In genomic region chr15:102442490-102442889, GRCm38 (mm10) we compare ENCODE assay signal across 8 mouse cellular contexts. TPM values are rescaled to one million over a fixed set of nuclear protein-coding genes. Genes with fewer than 3 reads are reported as not detected.
DNase-seq lines count a peak whose midpoint lies in the region; ATAC-seq lines count a peak whose summit lies in the region.

No protein-coding gene starts in this region.

- peak; percentile 95 for DNase-seq in heart, adult 11 months
- no peak for DNase-seq in heart, embryonic 10.5 days (ENCODE audit: low spot score)
- DNase-seq in brain, embryonic 18.5 days (ENCODE audit: low read depth, low spot score), result peak; percentile 14
- peak; percentile 84 for DNase-seq in forebrain, embryonic 14.5 days (ENCODE audit: low spot score)
- peak; percentile 86 for DNase-seq in hindbrain, embryonic 14.5 days (ENCODE audit: low spot score)
- DNase-seq in left cerebral cortex, adult 18-20 months (ENCODE audit: low spot score in 2 of 2), result peak; percentile 81 to 84
- DNase-seq in spleen, adult 18-20 months, result peak; percentile 56 to 81

- no peak overlapping the region; the same call in 1 of the 2 replicates for H3K27ac ChIP-seq in heart, embryonic 10.5 days
- no peak overlapping the region for H3K27ac ChIP-seq in forebrain, embryonic 14.5 days (ENCODE audit: low read depth, low read length)
- H3K27ac ChIP-seq in hindbrain, embryonic 14.5 days, result no peak overlapping the region

- H3K36me3 ChIP-seq in heart, embryonic 10.5 days, result no peaks in the 10 kb centered on the region
- H3K36me3 ChIP-seq in forebrain, embryonic 14.5 days (ENCODE audit: control insufficient read depth, insufficient read depth, low read length), result peaks cover 6% of the 10 kb centered on the region; the same call in 1 of the 2 replicates
- H3K36me3 ChIP-seq in hindbrain, embryonic 14.5 days (replicated peaks; ENCODE audit: control insufficient read depth, insufficient read depth), result peaks cover 5% of the 10 kb centered on the region; the same call in 1 of the 2 replicates

- peaks cover 19% of the 10 kb centered on the region for H3K4me1 ChIP-seq in heart, embryonic 10.5 days
- no peaks in the 10 kb centered on the region for H3K4me1 ChIP-seq in forebrain, embryonic 14.5 days (ENCODE audit: control insufficient read depth, insufficient read depth, low read length)
- no peaks in the 10 kb centered on the region for H3K4me1 ChIP-seq in hindbrain, embryonic 14.5 days (replicated peaks; ENCODE audit: control insufficient read depth, insufficient read depth, low read length)

- no peaks in the 10 kb centered on the region for H3K9me3 ChIP-seq in heart, embryonic 10.5 days
- no peaks in the 10 kb centered on the region for H3K9me3 ChIP-seq in forebrain, embryonic 14.5 days (replicated peaks; ENCODE audit: control insufficient read depth, low read length)
- H3K9me3 ChIP-seq in hindbrain, embryonic 14.5 days (ENCODE audit: control insufficient read depth, low read length), result no peaks in the 10 kb centered on the region

- no peak overlapping the region for H3K4me3 ChIP-seq in heart, embryonic 10.5 days
- H3K4me3 ChIP-seq in forebrain, embryonic 14.5 days (ENCODE audit: low read depth, low read length), result no peak overlapping the region
- H3K4me3 ChIP-seq in hindbrain, embryonic 14.5 days (replicated peaks; ENCODE audit: low read length), result no peak overlapping the region

- WGBS in heart, embryonic 10.5 days, result 43% methylated on average over 2 of the region's 2 CpGs
- WGBS in forebrain, embryonic 14.5 days, result 49% methylated on average over 2 of the region's 2 CpGs
- WGBS in hindbrain, embryonic 14.5 days, result 50% methylated on average over 2 of the region's 2 CpGs

- no peak overlapping the region for H3K9ac ChIP-seq in forebrain, embryonic 14.5 days (ENCODE audit: low read length)
- no peak overlapping the region for H3K9ac ChIP-seq in hindbrain, embryonic 14.5 days

- ATAC-seq in forebrain, embryonic 14.5 days, result 0 out of 2 replicates have a peak, but pooled peaks have one; percentile 20
- no peak for ATAC-seq in hindbrain, embryonic 14.5 days (ENCODE audit: low FRiP score)
- peak; percentile 86 for ATAC-seq in megakaryocyte, adult 5-6 weeks (ENCODE audit: poor library complexity, severe bottlenecking)

- H3K4me2 ChIP-seq in forebrain, embryonic 14.5 days (ENCODE audit: low read length), result no peak overlapping the region
- no peak overlapping the region for H3K4me2 ChIP-seq in hindbrain, embryonic 14.5 days (replicated peaks)

- H3K27me3 ChIP-seq in heart, embryonic 10.5 days (ENCODE audit: insufficient read depth, poor library complexity, severe bottlenecking), result no peaks in the 10 kb centered on the region
- no peaks in the 10 kb centered on the region for H3K27me3 ChIP-seq in forebrain, embryonic 14.5 days (replicated peaks; ENCODE audit: control insufficient read depth, insufficient read depth, low read length)
- H3K27me3 ChIP-seq in hindbrain, embryonic 14.5 days (ENCODE audit: control insufficient read depth, insufficient read depth, low read length), result no peaks in the 10 kb centered on the region

RNA-seq across cellular contexts. Expression of gene Amhr2, which starts 2.7 kb away (rescaled TPM):
- polyA plus RNA-seq in heart, embryonic 10.5 days (2016; fragmentation: Nextera tagmentation; extraction: Ambion mirVana), result 1.6 and 2.4 TPM in 2 replicates
- 0.11 and 0.25 TPM in 2 replicates for polyA plus RNA-seq in forebrain, embryonic 14.5 days (2014; fragmentation: Nextera tagmentation; extraction: Ambion mirVana)
- polyA plus RNA-seq in hindbrain, embryonic 14.5 days (2014; fragmentation: Nextera tagmentation; extraction: Ambion mirVana), result 0.13 and 0.39 TPM in 2 replicates
- 1 to 10 TPM; 1.7 to 2.1 TPM for total RNA-seq in left cerebral cortex, adult 18-20 months (2021)
- total RNA-seq in megakaryocyte, adult 5-6 weeks (2015), result not detected in 2 replicates
- total RNA-seq in megakaryocyte, adult 5-6 weeks (2017), result not detected in 2 replicates

RNA-seq across cellular contexts. Expression of gene Prr13, which starts 16.3 kb away (rescaled TPM):
- polyA plus RNA-seq in heart, embryonic 10.5 days (2016; fragmentation: Nextera tagmentation; extraction: Ambion mirVana), result 82.8 and 101 TPM in 2 replicates
- 103 and 116 TPM in 2 replicates for polyA plus RNA-seq in forebrain, embryonic 14.5 days (2014; fragmentation: Nextera tagmentation; extraction: Ambion mirVana)
- 98.3 and 105 TPM in 2 replicates for polyA plus RNA-seq in hindbrain, embryonic 14.5 days (2014; fragmentation: Nextera tagmentation; extraction: Ambion mirVana)
- total RNA-seq in left cerebral cortex, adult 18-20 months (2021), result 10 to 100 TPM; 55.0 to 57.5 TPM
- total RNA-seq in megakaryocyte, adult 5-6 weeks (2015), result 306 and 344 TPM in 2 replicates
- total RNA-seq in megakaryocyte, adult 5-6 weeks (2017), result 197 and 215 TPM in 2 replicates

RNA-seq across cellular contexts. Expression of gene Pcbp2, which starts 27.8 kb away (rescaled TPM):
- polyA plus RNA-seq in heart, embryonic 10.5 days (2016; fragmentation: Nextera tagmentation; extraction: Ambion mirVana), result 143 and 183 TPM in 2 replicates
- polyA plus RNA-seq in forebrain, embryonic 14.5 days (2014; fragmentation: Nextera tagmentation; extraction: Ambion mirVana), result 187 and 226 TPM in 2 replicates
- 158 and 166 TPM in 2 replicates for polyA plus RNA-seq in hindbrain, embryonic 14.5 days (2014; fragmentation: Nextera tagmentation; extraction: Ambion mirVana)
- 100 to 1,000 TPM; 499 to 503 TPM for total RNA-seq in left cerebral cortex, adult 18-20 months (2021)
- total RNA-seq in megakaryocyte, adult 5-6 weeks (2015), result 705 and 801 TPM in 2 replicates
- 156 and 205 TPM in 2 replicates for total RNA-seq in megakaryocyte, adult 5-6 weeks (2017)

RNA-seq across cellular contexts. Expression of gene Sp1, which starts 36.5 kb away (rescaled TPM):
- polyA plus RNA-seq in heart, embryonic 10.5 days (2016; fragmentation: Nextera tagmentation; extraction: Ambion mirVana), result 5.7 and 7.6 TPM in 2 replicates
- 6.6 and 7.0 TPM in 2 replicates for polyA plus RNA-seq in forebrain, embryonic 14.5 days (2014; fragmentation: Nextera tagmentation; extraction: Ambion mirVana)
- polyA plus RNA-seq in hindbrain, embryonic 14.5 days (2014; fragmentation: Nextera tagmentation; extraction: Ambion mirVana), result 5.3 and 6.2 TPM in 2 replicates
- total RNA-seq in left cerebral cortex, adult 18-20 months (2021), result 10 to 100 TPM; 23.8 to 32.2 TPM
- total RNA-seq in megakaryocyte, adult 5-6 weeks (2015), result 68.3 and 71.8 TPM in 2 replicates
- 64.1 and 72.2 TPM in 2 replicates for total RNA-seq in megakaryocyte, adult 5-6 weeks (2017)
